Mouse (Mus musculus) cerebellum, adult 18-20 months (tissue): ENCODE data around the gene Echdc1.
"Not testable (repeated sequence)": the region's sequence is repeated elsewhere in the genome, so short reads cannot be mapped to it uniquely, and the experiment has no call there.

ENCODE experiments used
- DNase-seq, 2 experiments: peaks; one replicate each; pipeline ENCODE4 v3.0.0; 2021

The Echdc1 gene

DNA sequence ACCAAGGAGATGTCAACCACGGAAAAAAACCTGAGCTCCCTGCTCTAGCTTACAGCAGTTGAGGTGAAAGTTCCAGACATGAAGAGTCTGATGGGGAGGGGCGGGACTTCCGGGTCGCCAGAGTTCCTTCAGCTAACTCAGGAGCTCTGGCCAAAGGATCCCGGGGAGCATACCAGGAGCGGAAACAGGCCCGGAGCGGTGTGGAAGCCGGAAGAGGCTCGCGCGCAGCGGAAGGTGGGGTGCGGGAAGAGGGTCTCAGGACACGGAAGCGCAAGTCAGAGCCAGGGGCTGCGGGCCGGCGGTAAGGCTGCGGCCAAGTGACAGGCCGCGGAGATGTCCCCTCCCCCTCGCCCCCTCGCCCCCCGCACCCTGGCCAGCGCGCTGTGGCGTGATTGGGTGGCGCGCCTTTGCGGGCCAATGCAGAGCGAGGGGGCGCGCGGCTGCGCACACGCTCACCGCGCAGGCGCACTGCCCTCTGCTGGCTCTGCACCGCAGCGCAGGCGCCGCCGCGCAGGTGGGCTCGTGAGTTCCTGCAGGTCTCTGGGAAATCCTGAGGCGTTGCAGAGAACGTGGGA lies at the start of gene Echdc1:
Echdc1 (plus strand) TSS at position 103 of the 575 bp plus-strand sequence.
- peak; percentile 89 to 95 for DNase-seq

DNA sequence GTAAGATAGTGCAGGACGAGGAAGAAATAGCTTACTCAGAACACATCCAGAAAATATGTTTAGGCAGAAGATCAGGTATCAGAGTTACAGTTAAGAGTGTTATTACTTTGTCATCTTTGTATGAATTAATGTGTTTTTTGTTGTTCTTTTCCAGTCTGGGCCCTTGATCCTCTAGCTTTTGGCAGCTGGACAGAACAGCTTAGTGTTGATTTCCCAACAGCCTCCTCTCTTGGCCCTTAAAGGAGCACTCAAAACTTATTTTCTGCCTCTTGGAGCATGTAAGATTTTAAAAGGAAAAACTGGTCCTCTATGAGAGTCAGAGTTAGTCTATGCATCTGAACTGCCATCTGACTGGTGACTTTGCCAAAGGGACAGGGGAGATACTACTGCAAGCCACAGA lies 31.2 kb upstream of the Echdc1 start:
- DNase-seq: no peak

DNA sequence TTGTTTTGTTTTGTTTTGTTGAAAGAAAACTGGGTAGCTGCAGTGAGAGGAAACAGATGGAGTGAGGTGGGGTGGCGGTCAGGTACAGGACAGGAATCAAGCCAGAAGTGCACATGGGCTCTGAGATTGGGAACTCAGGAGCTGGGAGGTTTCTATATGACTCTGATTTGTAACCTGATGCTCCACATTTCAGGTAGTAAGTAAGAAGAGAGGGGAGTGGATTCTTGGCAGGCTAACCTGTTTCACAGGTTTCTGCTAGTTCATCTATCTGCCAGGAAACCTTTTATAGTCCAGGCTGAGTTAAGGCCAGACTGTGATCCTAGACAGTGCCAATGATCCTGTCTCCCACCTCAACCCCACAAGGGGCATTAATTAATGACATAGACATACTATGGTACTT lies 27.2 kb upstream of the Echdc1 start:
- no peak for DNase-seq

DNA sequence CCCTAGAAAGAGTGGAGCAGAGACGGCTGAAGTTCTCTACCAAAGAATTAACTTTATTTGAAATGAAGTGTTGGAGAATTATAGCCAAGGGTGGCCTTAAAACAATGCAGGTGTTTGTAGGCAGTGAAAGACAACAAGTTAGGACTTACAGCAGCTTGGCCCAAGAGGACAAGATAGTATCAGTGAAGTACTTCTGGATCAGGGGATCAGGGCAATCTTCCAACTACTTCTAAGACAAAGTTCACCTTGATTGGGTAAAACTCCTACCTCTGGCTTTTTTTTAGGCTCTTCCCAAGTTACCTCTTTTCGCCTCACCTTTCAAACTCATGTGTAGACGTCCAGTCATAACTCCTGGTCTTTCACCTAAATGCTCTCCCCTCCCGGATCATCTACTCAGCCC lies 10.7 kb upstream of the Echdc1 start:
- DNase-seq: no peak

DNA sequence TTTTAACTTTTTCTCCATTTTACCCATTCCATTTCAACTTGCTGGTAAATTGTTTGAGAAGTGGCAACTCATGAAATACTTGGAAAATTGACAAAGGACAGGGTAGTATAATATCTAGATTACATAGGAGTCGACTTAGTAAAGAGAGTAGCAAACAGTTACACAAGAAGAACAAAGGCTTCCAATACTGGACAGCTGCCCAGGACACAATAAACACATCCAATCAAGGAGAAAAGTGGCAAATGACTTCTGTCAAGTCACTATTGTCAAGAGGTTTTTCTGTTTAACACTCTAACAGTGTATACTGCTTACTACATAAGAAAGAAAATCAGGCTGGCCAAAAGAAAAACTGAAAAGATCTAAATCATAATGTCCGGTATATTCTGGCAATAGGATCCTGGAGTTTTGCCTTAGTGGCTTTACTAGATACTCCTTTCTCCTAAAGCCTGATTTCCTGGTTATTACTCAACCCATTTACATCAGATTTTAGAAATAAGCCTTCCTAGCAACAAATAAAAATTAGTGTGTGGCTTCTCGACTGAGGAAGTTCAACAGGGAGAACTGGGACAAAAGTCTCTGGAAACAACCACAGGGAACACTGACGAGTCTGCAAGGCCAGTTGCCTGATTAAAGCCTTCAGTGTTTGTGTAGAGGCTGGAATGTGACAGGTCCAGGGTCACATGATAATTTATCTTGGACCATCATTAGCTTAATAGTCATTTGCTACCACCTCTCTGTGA lies 1.3 kb upstream of the Echdc1 start:
- no peak for DNase-seq

DNA sequence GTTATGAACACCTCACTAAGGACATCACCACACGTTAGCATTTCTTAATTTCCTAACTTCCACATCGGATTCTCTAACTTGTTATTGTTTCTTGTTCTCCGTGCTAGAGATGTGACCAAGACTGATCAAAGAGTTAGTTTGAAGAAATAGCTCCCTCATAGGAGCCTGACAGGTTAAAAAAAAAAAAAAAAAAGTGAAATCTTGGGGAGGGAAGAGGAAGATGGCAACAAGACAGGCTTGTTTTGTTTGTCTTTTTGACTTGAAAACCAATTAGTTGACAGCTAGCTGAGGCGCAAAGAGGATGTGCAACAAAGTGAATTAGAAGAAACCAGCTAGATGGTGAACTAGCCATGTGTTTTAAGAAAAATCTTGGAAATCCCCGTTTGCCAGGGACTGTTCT lies 939 bp downstream of the Echdc1 start:
- no peak for DNase-seq

DNA sequence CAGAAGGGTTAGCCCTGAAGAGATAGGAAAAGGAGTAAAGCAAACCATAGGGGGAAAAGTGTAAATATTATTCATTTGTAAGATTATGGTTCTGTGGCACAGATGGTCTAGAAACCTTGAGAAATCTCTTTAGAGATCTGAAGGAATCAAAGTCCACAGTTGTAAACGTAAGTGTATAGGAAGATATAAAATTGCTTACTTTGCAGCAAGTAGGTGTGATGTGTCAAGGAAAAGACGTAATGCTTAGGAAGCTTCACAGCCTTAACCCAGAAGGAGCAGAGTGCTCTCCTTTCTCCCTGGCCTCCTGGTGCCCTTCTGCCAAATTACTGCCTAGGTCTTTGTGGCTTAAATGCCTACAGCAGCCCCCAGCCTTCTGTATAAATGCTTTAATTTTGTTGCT lies 11.9 kb downstream of the Echdc1 start:
- no peak for DNase-seq

DNA sequence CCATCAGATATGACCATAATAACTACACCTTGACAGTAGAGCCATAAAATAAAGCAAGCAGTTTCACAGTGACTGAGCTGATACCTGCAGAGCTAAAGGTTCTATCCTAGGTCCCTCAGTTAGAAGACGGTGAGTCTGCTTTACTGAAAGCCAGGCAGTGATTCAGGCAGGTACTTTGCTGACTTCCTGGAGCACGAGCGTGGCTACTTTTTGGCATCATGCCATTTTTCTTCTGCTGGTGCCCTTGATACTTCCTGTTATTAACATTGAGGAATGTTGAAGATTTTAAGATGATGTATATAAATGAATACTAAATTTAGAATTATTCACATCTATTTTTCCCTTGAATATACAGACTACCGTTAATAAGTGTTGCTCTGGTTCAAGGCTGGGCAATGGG lies 20.9 kb downstream of the Echdc1 start:
- DNase-seq: no peak

DNA sequence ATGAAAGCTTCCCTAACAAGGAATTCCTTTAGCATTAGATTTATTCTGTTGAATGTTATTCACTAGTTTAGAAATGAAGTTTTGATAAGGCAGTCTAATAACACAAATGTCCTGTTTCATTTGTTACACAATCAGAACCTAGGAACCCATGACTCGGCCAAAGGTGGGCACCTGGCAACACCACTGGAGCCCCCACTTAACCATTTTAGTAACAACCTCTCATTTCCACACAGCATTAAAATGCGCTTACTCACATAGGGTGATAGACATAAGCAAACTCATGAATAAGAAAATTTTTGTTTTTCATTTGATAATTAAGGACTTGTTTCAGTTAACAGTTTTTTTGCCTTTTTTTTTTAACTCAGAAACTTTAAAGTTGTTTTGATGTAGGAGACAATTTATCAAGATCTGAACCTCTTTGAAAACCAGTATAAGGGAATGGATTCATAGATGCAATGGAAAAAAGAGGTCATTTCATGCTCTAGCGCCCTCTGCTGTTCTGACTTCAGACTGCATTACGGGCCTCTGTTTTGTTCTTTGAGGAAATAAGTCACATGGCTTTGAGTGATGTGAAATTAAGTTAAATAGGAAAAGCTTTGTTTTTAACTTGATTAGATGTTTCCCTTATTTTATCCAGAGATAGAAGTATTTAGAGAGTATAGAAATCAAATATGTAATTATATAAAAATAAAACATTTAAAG lies 25.5 kb downstream of the Echdc1 start:
- peak; percentile 65 to 69 for DNase-seq

DNA sequence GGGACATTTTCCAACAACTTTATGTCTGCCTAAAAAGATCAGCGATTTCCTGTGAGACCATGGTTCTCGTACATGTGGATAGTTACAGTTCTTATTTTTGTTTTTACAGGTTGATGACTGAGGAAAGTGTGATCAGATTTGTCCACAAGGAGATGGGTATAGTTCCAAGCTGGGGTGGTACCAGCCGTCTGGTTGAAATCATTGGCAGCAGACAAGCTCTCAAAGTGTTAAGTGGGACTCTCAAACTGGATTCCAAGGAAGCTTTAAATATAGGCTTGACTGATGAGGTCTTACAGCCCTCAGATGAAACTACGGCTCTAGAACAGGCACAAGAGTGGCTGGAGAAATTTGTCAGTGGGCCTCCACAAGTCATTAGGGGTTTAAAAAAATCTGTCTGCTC lies 31.3 kb downstream of the Echdc1 start:
- DNase-seq: no peak

DNA sequence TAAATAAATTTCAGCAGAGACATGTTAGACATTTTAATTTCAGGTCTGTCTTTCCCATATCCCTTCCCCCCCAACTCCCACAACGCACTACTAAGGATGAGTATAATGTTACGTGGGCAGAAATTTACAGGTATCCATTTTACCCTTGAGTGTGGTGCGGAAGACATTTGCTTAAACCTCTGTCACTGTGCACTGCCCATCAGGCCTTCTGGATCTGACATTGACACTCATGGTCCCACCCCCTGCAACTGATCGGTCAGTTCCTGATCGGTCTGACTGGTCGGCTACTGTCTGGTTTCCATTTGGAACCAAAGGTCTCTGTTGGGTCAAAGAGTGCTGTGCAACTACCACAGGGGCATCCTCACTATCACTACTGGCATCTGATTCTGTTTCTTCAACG lies 33.7 kb downstream of the Echdc1 start:
- DNase-seq: no peak

DNA sequence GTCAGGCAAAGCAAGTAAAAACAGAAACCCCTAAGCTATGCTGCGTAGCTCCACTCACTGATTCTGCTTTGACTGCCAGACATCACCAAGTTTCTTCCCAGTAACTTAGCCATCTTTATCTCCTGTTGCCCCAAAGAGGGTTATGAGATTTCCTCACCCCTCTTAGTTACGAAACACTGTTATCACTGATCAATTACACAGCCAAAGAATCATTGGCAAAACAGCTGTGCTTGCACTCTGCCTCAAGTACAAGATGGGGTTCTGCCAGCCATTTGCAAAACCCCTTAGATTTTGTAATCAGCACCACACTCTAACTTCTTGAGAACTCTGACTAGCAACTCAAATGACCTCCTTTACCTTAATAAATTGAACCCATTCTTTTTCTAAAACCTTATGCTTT lies 38.5 kb downstream of the Echdc1 start:
- no peak for DNase-seq

DNA sequence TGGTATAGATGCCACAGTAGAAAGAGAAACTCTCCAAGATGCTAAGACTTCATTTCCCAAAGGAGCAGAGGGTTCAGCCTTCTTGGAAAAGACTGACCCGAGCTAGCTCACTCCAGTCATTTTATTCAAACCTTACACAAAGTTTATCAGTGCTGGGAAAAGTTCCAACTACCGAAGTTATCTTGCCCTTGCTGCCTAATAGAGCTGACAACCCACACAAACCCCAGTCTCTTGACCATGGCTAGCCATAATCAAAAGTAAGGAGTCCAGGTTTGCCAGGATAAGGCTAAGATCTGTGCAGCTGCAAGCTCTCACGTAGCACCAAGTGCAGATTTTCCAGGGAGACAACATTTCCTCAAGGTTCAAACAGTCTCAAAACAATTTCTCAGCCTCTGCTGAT lies 39.6 kb downstream of the Echdc1 start:
- no peak for DNase-seq

DNA sequence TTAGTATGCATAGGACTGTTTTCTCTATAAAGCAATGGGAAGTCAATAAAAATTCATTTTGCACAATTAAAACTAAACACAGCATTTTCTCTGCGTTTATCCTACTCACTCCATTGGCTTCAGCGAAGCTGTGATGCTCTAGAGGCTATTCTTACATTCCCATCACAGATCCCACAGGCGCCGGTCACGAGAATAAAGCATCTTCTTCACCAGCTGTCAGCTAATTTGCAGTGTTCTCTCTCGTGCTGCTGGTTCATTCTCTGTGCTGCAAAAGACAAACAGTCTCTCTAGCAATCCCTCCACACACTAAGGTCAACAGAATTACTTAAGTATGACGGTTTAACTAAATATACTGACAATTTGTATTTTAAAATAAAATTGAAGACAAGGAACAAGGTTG lies 41.2 kb downstream of the Echdc1 start:
- DNase-seq: peak; percentile 45 to 56

DNA sequence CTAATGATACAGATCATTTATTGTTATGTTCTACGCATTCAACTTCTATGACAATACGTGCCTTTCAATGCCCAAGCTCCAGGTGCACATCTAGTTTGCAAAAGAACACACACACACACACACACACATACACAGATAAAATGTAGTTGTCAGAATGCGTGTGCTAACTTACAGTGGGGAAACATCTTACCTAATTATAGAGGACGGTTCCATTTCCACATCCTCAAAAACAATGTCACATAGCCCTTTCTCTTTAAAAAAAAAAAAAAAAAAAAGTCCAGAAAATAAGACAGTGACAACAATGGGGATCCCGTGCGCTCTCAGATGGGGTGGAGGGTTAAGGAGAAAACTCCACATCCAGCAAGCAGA lies 48.1 kb downstream of the Echdc1 start:
- no peak for DNase-seq

DNA sequence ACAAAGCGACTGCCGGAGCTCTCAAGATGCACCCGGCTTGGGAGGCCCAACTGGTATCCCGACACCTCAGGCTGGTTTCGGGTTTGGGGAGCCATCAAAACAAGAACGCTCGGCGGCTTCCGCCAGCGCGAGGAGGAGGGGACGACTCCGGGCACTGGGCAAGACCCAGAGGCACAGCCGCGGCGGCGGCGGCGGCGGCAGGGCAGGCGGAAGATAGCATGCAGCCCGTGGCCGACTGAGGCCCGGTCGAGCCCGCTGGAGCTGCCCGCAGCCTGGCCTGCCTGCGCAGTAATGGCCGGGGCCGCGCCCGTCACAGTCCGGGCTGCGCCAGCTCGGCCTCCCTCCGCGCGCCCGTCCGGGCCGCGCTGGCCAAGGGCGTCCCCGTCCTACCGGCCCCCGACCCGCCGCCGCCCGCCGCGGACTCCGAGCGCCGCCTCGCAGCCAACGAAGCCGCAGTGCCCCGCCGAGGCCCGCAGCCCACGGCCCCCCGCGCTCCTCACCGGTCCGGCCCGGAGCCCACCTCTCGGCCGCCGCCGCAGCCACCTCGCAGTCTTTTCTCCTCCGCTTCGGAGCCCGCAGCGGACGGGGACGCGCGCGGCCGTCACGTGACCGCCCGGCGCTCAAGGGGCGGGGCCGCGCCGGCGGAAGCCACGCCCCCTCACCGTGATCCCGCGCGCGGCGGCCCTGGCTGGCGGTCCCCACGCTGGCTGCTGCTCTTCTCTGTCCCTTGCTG lies 48.7 kb downstream of the Echdc1 start:
- DNase-seq: peak; percentile 84 to 98

DNA sequence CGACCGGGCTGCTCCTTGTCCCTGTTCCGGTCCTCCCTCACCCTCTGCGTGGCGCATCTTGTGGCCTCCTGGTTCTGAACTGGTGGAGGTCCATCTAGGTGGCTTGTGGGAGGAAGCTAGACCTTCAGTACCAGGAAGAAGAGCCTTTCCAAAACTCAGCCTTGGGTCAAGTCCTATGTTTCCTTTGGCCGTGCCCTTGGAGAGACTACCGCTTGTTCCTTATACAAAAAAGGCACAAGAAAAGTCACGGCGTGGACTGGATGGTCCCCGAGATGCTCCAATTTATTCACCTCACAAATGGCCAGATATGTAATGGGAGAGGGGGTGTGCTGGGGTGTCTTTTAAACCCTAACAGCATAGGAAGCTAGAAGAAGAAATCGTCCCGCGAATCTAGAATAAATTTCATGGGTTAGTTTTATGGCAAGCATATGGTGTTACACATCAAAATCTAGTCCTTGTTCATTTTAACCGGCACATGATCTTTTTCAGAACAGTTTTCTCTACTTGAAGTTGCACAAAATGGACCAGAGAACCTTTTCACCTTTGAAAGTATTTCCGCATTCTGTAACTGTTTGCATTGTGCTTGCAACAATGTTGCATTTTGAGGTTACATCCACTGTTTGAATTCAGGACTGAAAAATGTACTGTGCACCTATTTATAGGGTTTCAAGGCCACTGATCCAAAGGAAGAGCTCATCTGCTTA lies 49.4 kb downstream of the Echdc1 start, which contains the start of gene Rnf146:
Rnf146 (minus strand) TSS at position 246 of the 704 bp plus-strand sequence.
- no peak for DNase-seq

DNA sequence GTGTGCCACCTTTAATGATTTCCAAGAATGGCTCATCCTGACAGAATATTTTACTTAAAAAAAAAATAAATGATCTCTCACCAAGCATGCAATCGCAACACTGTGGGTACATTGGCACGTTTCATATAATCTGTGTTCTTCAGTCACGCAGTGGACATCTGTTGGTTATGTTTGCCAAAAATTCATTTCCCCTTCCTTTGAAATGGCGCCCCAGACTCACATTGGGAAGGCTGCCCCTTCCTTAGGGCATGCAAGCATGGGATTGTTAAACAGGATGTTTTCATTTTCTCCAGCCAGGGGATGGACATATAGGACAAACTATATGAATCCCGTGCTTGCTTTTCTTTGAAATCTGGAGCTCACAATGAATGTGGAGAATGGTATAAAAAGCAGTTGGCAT lies 61.1 kb downstream of the Echdc1 start:
- DNase-seq: no peak

DNA sequence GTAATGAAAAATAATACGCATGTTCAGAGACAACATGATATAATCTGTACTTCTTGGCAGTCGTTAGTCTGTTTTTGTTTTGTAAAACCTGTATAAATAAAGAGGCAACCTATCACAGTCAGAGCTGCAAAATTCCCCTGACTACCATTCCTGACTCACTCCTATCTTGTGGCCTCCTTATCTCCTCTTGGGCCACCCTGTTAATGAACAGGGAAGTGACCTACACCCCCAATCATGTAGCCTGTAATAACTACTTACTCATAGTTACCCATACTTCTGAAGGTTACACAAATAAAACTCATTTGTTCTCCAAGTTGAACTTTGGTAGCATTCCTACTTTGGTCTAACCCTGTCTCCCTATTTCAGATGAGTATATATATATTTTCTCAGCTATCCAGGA lies 68.6 kb downstream of the Echdc1 start:
- no peak for DNase-seq

DNA sequence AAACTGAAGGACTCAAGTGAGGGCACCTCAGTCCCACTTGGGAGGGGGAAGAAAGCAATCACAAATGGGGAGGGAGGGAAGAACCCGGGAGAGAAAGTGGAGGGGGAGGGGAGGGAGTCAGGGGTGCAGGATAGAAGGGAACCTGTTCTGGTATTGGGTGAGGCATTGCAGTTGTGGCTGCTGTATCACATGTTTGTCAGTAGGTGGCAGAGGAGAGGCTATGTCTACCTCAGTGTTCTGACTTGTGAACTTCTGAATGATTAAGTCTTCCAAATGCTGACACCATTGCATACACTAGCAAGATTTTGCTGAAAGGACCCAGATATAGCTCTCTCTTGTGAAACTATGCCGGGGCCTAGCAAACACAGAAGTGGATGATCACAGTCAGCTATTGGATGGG lies 81.9 kb downstream of the Echdc1 start:
- DNase-seq: not testable (repeated sequence)
